Mouse (Mus musculus): ENCODE measurements around the gene Fam53b. TPM values are rescaled to one million over a fixed set of nuclear protein-coding genes. Genes with fewer than 3 reads are reported as not detected.

Fam53b gene
- polyA plus RNA-seq, 1 experiment from 2014 or later = 25.0 TPM

DNA sequence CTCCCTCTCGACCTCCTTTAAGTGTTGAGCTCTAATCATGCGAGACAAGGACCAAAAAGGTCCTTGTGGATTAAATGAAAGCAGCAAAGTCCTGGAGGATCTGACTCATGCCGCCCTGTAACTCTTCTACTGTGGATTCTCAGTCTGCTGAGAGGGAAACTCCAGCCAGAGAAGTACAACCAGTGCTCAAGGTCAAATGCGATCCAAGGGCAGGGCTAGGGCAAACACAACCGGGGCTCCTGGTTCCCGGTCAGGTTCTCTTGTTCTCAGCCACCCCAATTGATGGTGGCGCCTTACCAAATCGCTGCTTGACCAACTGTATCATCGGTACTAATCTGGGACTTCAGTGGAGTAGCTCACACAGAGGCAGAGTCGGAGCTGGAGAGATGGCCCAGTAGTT is 12.8 kb downstream of the Fam53b start:
- Histone ChIP-seq H3K4me1 (peaks cover 7% of the 10 kb centered on the region), H3K36me3 (no peaks in the 10 kb centered on the region; the same call in 1 of the 2 replicates), H3K9ac (no peak overlapping the region), H3K27me3 (replicated peaks) (no peaks in the 10 kb centered on the region), H3K4me3 (no peak overlapping the region), H3K9me3 (no peaks in the 10 kb centered on the region), H3K4me2 (replicated peaks) (no peak overlapping the region), H3K27ac (no peak overlapping the region)
- 90% methylated on average over 10 of the region's 10 CpGs for WGBS
- no peak for ATAC-seq (ENCODE audit: low FRiP score, low read depth)

DNA sequence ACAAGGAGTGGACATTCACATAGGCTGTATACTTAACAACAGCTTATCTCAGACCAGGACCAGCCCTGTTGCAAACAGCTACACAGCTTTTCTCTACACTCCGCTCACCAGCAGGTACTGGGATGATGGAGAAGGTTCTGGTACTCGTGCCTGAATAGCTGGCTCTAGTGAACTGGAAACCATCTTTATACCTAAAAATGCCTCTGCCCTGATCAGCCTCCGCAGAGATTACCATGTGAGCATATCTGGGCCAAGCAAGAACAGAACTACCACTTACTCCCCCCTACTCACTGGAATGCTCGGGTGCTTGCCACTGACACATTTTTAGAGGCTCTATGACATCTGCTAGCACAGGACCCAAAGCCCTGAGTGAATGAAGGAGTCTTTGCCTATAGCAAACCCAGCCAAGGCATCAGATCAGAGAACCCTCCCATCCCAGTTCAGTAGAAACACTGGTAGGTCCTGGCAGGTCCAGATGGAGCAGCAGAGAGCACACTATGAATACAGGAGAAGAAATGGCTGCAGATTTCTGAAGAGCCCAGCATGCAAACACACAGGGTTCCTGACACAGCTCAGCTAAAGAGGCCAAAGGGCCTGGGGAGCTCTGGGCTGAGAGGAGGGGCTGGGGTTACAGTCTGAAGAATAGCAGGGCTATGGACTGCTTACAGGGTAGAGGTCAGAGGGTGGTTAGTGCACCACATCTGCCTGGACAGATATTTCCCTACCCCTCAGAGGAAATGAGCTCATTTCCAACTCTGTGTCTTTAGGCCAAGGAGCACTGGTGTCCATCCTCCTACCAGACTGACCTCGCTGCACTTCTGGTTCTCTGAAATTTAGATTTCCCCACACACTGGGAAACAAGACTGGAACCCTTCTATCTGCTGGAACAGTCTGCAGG is 14.3 kb downstream of the Fam53b start:
- no peak overlapping the region for H3K4me2 ChIP-seq (replicated peaks)
- ATAC-seq (ENCODE audit: low FRiP score, low read depth) = no peak
- no peaks in the 10 kb centered on the region for H3K9me3 ChIP-seq
- H3K36me3 ChIP-seq = no peaks in the 10 kb centered on the region; the same call in 1 of the 2 replicates
- H3K27ac ChIP-seq = no peak overlapping the region
- H3K4me1 ChIP-seq = 0 out of 2 replicates have a peak, but pooled peaks cover 4% of the 10 kb centered on the region
- H3K27me3 ChIP-seq (replicated peaks) = no peaks in the 10 kb centered on the region
- H3K4me3 ChIP-seq = no peak overlapping the region
- WGBS = 84% methylated on average over 5 of the region's 5 CpGs
- no peak overlapping the region for H3K9ac ChIP-seq

DNA sequence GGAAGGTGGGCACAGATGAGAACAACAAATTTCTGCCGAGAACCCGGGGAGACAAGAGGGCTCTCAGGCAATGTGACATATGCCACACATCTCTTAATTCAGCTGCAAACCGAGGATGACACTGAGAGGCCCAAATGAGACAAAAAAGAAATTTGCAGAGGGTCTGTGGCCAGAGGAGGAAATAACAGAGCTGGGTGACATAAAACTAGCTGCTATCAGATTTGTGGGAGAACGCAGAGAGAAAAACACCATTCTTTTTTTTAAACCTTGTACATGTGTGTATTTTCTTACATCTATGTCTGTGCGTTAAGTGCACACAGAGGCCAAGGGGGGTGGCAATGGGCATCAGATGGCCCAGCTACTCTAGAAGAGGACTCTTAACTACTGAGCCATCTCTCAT is 18.5 kb downstream of the Fam53b start:
- Histone ChIP-seq H3K4me1 (peaks cover 6% of the 10 kb centered on the region; the same call in 1 of the 2 replicates), H3K36me3 (no peaks in the 10 kb centered on the region; the same call in 1 of the 2 replicates), H3K4me3 (no peak overlapping the region), H3K27me3 (replicated peaks) (no peaks in the 10 kb centered on the region), H3K4me2 (replicated peaks) (no peak overlapping the region), H3K9ac (no peak overlapping the region), H3K9me3 (no peaks in the 10 kb centered on the region), H3K27ac (no peak overlapping the region)
- 93% methylated on average over 5 of the region's 5 CpGs for whole genome bisulfite sequencing
- ATAC-seq (ENCODE audit: low FRiP score, low read depth) = no peak

DNA sequence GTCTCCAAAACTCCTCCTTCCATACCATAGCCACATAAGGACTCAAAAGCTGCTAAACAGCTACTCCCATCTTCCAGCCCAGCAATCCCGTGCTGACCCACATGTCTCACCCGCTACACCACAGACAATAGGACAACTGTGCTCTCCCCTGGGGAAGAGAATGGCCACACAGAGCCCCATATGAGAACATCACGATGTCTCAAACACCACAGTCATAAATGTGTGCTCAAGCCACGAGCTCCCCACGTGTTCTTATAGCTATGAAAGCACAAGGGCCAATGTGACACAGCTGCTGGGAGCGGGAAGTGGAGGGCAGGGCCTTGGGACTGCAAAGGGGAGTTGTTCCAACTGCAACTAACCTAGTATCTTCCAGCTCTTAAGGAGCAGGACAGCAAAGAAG is 20.2 kb downstream of the Fam53b start:
- Histone ChIP-seq H3K9me3 (no peaks in the 10 kb centered on the region), H3K27ac (no peak overlapping the region), H3K36me3 (no peaks in the 10 kb centered on the region), H3K4me3 (no peak overlapping the region), H3K4me1 (peaks cover 6% of the 10 kb centered on the region; the same call in 1 of the 2 replicates), H3K9ac (no peak overlapping the region), H3K27me3 (replicated peaks) (no peaks in the 10 kb centered on the region), H3K4me2 (replicated peaks) (no peak overlapping the region)
- no peak for ATAC-seq (ENCODE audit: low FRiP score, low read depth)
- 51% methylated on average over 6 of the region's 6 CpGs for WGBS

DNA sequence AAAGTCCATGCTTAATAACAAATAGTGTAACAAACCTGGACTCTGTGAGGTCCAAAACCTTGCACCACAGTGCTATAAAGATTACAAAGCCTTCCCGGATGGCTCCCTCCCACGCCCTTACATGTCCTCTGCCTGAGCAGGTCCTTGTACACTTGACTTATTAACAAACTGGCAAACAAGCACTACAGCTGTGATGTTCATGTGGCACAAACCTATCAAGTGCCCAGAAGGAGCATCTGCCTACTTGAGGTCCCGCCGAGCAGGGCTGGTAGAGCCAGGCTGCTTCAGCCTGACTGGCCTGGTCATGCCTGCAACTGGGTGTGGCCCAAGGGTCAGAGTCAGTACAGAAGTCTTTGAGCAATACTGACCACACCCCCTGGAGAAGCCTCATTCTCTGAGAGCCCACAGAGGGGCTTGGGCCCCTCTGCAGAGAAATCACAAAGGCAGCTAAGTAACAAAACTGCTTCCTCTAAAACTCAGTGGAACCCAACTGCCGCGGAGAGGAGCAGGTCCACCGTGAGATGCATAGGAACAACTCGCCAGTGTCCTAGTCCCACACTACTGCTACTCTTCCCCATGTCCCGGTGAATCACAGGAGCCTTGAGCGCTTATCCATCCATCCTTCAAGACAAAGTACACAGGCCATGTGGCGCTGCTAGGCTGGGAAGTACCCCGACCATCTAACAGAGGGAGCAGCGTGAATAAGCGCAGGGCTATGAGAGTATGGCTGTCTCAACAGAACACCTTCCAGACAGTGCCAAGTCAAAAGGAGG is 23.1 kb downstream of the Fam53b start:
- no peak overlapping the region for H3K4me3 ChIP-seq
- no peak overlapping the region for H3K27ac ChIP-seq
- ATAC-seq (ENCODE audit: low FRiP score, low read depth) = no peak
- H3K4me1 ChIP-seq = peaks cover 18% of the 10 kb centered on the region
- no peaks in the 10 kb centered on the region for H3K9me3 ChIP-seq
- WGBS = 83% methylated on average over 14 of the region's 14 CpGs
- no peak overlapping the region for H3K4me2 ChIP-seq (replicated peaks)
- H3K9ac ChIP-seq = no peak overlapping the region
- no peaks in the 10 kb centered on the region for H3K36me3 ChIP-seq
- no peaks in the 10 kb centered on the region for H3K27me3 ChIP-seq (replicated peaks)

DNA sequence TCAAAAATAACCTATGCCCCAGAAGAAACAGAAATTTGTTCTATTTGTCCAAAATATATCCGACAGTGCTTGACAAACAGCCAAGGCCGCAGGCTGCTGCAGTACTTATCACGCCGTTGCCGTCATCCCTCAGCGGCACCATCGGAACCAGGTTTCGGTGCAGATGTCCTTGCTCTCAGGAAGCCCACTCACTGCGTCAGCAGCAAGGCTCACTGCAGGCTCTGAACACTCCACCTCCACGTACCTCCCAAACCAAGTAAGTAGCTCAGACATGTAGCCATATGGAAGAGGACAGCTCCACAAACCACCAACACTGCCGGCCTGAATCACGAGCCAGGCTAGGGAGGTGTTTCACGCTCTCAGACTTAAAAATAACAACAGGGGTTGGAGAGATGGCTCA is 24.9 kb downstream of the Fam53b start:
- H3K4me2 ChIP-seq (replicated peaks) = no peak overlapping the region
- 96% methylated on average over 13 of the region's 13 CpGs for WGBS
- H3K27me3 ChIP-seq (replicated peaks) = no peaks in the 10 kb centered on the region
- peaks cover 18% of the 10 kb centered on the region for H3K4me1 ChIP-seq
- no peaks in the 10 kb centered on the region for H3K36me3 ChIP-seq
- H3K27ac ChIP-seq = no peak overlapping the region
- no peaks in the 10 kb centered on the region for H3K9me3 ChIP-seq
- ATAC-seq (ENCODE audit: low FRiP score, low read depth) = no peak
- H3K9ac ChIP-seq = no peak overlapping the region
- H3K4me3 ChIP-seq = no peak overlapping the region

DNA sequence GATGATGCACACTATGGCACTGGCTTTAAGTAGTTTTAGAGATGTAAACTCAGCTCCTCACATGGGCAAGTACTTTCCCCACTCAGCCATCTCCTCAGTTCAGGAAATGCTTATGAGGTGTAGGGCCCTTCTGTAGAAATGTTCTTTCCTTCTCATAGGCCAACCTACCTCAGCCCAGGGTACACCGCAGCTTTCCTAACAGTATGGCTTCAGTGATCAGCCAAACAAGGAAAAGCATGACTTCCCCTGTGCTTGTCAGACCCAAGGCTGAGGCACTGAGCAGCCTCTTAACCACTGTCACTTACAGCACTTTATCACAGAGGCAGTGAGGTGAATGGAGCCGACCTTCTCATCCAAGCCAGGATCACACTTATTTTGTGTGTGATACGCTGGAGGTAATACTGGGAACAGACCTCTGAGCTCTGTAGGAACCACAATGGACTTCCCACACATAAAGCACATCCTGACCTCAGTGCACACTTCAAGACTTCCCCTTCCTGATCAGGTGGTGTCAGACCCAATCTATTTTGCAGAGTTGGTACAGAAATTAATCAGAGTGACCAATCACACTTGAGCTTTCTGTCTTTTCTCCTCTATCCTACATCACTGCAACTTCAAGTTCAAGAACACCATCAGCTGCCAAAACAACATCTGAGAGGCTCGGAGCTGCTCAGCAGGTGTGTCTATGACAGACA is 26.0 kb downstream of the Fam53b start:
- H3K27ac ChIP-seq = no peak overlapping the region
- H3K36me3 ChIP-seq = no peaks in the 10 kb centered on the region
- no peaks in the 10 kb centered on the region for H3K9me3 ChIP-seq
- no peak for ATAC-seq (ENCODE audit: low FRiP score, low read depth)
- 84% methylated on average over 4 of the region's 4 CpGs for WGBS
- H3K4me1 ChIP-seq = peaks cover 18% of the 10 kb centered on the region
- no peaks in the 10 kb centered on the region for H3K27me3 ChIP-seq (replicated peaks)
- H3K4me2 ChIP-seq (replicated peaks) = no peak overlapping the region
- H3K4me3 ChIP-seq = no peak overlapping the region
- H3K9ac ChIP-seq = no peak overlapping the region

DNA sequence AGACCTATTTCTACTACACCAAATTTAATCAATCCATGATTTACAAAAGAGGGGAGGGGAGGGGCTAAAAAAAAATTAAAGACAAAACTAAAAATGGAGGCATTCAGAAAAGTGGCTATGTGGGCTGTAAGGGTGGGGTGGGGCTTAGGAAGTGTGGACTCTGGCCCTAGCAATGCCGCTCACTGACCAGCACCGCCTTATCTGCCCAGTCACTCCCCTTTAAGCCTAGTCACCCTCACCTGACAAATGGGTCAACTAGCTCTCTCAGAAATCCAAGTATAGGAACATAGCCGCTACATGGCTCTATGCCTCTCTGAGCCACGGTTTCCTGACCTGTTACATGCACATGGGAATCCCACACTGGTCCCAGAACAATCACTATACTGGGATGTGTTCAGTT is 26.7 kb downstream of the Fam53b start:
- no peaks in the 10 kb centered on the region for H3K36me3 ChIP-seq
- H3K4me2 ChIP-seq (replicated peaks) = no peak overlapping the region
- no peak for ATAC-seq (ENCODE audit: low FRiP score, low read depth)
- H3K27ac ChIP-seq = no peak overlapping the region
- no peak overlapping the region for H3K4me3 ChIP-seq
- H3K4me1 ChIP-seq = peaks cover 17% of the 10 kb centered on the region
- no peak overlapping the region for H3K9ac ChIP-seq
- WGBS = 96% methylated on average over 4 of the region's 4 CpGs
- H3K27me3 ChIP-seq (replicated peaks) = no peaks in the 10 kb centered on the region
- no peaks in the 10 kb centered on the region for H3K9me3 ChIP-seq

DNA sequence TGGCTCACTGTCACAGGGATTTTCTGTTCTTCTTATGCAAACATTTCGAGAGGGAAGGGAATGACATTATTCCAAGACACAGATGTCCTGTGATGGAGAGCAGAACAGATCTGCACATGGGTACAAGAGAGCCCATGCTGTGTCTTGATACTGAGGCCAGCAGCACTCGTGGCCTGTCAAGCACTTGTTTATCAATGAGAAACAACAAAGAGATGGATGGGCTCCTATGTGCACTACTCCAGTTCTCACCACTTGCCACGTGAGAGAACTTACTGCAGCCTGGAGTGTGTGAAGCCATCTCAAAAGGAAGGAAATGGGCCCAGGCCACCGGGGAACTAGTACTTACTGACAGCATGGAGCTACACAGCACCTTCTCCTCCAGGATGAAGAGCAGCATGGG is 27.2 kb downstream of the Fam53b start:
- 36% methylated on average over 4 of the region's 4 CpGs for WGBS
- no peaks in the 10 kb centered on the region for H3K9me3 ChIP-seq
- no peak overlapping the region for H3K9ac ChIP-seq
- no peak for ATAC-seq (ENCODE audit: low FRiP score, low read depth)
- no peak overlapping the region for H3K27ac ChIP-seq
- H3K4me1 ChIP-seq = peaks cover 18% of the 10 kb centered on the region
- H3K4me3 ChIP-seq = no peak overlapping the region
- H3K36me3 ChIP-seq = no peaks in the 10 kb centered on the region
- H3K27me3 ChIP-seq (replicated peaks) = no peaks in the 10 kb centered on the region
- no peak overlapping the region for H3K4me2 ChIP-seq (replicated peaks)

DNA sequence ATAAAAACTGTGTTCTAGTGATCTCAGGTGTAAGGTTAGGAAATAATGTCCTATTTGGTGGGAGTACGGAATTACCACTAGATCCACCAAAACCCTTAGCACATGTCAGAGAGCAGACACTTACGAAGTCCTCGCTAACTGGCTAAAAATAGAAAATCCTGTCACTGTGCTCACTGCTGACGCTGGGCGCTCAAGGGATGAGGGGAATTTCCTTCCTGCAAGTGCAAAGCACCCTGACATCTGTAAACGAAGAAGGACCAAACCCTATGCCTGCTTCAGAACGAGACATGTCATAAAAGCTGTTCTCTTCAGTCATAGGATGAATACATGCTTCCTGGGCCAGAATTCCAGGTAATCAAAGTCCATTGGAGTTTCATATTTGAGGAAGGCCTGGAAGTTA is 27.7 kb downstream of the Fam53b start:
- no peak overlapping the region for H3K9ac ChIP-seq
- no peaks in the 10 kb centered on the region for H3K9me3 ChIP-seq
- H3K27ac ChIP-seq = no peak overlapping the region
- H3K4me1 ChIP-seq = peaks cover 23% of the 10 kb centered on the region
- ATAC-seq (ENCODE audit: low FRiP score, low read depth) = no peak
- H3K4me3 ChIP-seq = no peak overlapping the region
- no peak overlapping the region for H3K4me2 ChIP-seq (replicated peaks)
- no peaks in the 10 kb centered on the region for H3K36me3 ChIP-seq
- WGBS = 79% methylated on average over 7 of the region's 7 CpGs
- no peaks in the 10 kb centered on the region for H3K27me3 ChIP-seq (replicated peaks)

DNA sequence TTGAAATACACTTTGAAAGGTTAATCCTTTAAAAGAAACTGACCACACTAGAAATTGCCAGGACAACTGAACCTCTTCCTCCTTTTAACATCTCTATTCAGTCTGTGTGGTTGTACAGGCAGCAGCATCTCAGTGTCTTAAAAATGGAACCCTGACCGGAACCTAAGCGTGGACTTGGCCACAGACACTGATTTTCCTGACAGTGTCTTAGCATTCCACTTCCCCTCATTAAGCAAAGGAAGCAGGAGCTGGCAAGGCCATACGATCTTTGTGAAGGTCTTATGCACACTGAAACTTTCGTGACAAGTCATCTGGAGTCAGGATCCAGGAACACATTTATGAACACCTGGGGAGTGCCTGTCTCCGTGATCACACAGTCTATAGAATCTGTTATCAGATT is 29.6 kb downstream of the Fam53b start:
- no peaks in the 10 kb centered on the region for H3K27me3 ChIP-seq (replicated peaks)
- no peaks in the 10 kb centered on the region for H3K9me3 ChIP-seq
- 0 out of 2 replicates have a peak, but pooled peaks cover under 1% of the 10 kb centered on the region for H3K36me3 ChIP-seq
- WGBS = 91% methylated on average over 5 of the region's 5 CpGs
- H3K27ac ChIP-seq = no peak overlapping the region
- peaks cover 37% of the 10 kb centered on the region for H3K4me1 ChIP-seq
- H3K9ac ChIP-seq = no peak overlapping the region
- no peak overlapping the region for H3K4me2 ChIP-seq (replicated peaks)
- no peak for ATAC-seq (ENCODE audit: low FRiP score, low read depth)
- no peak overlapping the region for H3K4me3 ChIP-seq

DNA sequence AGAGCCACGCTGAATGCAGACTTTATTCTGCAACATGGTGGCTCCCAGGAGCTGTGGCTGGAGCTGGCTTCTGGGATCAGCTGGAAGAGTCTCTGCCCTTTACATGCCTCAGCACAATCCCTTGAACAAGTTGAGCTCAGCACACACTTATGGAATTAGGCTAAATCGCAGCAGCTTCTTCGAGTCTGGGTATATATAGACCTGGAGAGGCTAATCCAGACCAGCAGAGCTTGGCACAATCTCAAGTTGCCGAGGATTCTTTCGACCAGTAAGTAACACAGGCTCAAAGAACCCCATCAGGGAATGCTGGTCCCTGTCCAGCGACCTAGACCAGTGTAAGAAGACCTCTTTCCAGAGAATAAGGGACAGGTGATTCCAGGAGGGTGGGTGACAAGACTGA is 31.8 kb downstream of the Fam53b start:
- Histone ChIP-seq H3K9me3 (no peaks in the 10 kb centered on the region), H3K27me3 (replicated peaks) (no peaks in the 10 kb centered on the region), H3K4me2 (replicated peaks) (peak overlapping the region; percentile 38; the same call in 1 of the 2 replicates), H3K27ac (peak overlapping the region; percentile 22), H3K4me3 (no peak overlapping the region), H3K36me3 (peaks cover 18% of the 10 kb centered on the region), H3K9ac (no peak overlapping the region), H3K4me1 (peaks cover 34% of the 10 kb centered on the region)
- no peak for ATAC-seq (ENCODE audit: low FRiP score, low read depth)
- WGBS = 61% methylated on average over 6 of the region's 6 CpGs
